Mouse (Mus musculus) ES-Bruce4 (cell line): ENCODE measurements around the gene 3110021N24Rik.

Source experiments
- CTCF ChIP-seq: IDR thresholded peaks from one replicate; pipeline ENCODE4 v1.8.1; 2011; ENCODE audit warnings: low read depth, low read length
- EP300 ChIP-seq: IDR thresholded peaks from 2 replicates; pipeline ENCODE4 v1.6.1; 2011; ENCODE audit warnings: low read depth, low read length; ENCODE audit not compliant: insufficient read depth
- POLR2A ChIP-seq: IDR thresholded peaks from one replicate; pipeline ENCODE4 v1.8.1; 2011; ENCODE audit warnings: low read length; ENCODE audit not compliant: insufficient read depth

DNA sequence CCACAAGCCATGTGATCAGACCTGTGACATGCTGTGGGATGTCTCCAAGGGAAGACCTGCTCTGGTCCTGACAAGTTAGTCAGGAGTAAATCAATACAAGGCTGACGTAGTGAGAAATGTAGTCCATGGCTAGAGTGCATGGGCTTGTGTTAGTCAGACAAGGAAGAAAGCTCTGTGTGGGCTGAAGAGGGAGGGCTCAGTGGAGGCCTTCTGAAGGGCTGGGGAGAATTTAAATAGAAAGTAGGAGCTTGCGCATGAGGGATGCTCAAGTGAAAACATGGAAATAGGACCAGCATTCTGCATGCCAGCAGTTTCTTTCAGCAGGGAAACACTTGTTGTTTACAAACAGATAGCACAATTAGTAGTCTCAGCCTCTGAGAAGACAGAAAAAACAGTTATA is 84.1 kb downstream of the 3110021N24Rik start:
- no peak for TF ChIP-seq CTCF
- no peak for TF ChIP-seq POLR2A
- no peak for TF ChIP-seq EP300
